Mouse (Mus musculus): ENCODE results near the gene Rassf1.

The Rassf1 gene

DNA sequence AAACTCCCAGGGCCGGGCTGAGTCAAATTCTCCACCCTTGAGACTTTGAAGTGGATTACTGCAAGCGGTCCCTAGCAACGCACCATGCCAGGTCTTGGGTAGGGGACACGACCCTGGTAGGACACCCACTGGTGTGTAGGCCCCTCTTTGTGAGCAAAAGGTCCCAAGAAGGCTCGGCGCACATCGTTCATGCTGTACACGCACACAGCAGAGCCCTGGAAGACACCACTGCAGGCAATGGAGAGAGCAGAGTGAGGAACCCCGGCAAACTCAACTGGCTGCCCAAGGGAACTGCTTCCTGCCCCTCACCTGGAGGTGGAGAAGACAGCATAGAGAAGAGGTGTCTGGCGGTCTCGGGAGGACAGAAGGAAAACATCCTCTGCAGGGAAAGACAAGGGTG, 49.9 kb downstream of the Rassf1 start:
- no peak for DNase-seq (ENCODE audit: inconsistent ontology term)

DNA sequence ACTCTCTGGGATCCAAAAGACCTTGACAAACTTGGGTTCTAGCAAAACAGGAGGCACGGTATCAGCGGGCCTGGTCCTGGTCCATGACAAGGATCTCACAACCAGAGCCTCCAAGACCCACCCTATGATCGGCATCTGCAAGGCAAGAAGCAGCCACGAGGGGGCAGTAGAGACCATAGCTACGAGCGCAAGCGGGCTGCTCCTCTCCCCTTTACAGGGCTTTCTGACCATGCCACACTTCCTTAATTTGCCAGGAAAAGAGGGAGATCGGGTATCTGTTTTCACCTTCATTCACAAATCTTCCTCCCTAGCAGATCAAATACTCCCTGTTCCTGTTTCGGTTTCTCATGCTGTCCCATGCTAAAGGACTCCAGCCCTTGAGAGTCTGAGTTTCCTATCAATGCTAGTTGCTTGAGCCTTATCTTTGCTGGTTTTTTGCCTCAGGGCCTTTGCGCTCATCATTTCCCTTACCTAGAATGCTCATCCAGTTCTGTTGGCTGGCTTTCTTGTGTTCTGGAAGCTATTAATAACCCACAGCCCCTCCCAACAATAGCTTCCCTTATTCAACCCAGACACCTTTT, 50.8 kb downstream of the Rassf1 start:
- DNase-seq (ENCODE audit: inconsistent ontology term): peak; percentile 81

DNA sequence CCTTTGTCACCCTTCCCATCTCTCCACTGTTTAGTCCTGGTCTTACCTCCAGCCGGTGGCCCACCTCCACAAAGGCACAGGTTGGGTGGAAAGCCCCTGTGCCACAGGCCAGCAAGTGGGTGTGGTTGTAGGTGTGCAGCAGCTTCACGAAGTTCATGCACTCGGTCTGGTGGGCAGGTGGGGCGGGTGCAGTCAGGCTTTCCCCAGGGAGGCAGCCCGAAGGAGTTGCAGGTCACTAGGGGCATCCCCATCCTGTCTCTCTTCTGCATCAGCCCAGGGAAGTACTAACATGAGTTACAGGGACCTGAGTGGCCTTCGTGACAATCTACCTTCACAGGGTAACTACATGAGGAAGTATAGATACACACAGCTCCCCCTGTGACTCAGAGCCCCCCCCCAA, 51.9 kb downstream of the Rassf1 start:
- no peak for DNase-seq (ENCODE audit: inconsistent ontology term)

DNA sequence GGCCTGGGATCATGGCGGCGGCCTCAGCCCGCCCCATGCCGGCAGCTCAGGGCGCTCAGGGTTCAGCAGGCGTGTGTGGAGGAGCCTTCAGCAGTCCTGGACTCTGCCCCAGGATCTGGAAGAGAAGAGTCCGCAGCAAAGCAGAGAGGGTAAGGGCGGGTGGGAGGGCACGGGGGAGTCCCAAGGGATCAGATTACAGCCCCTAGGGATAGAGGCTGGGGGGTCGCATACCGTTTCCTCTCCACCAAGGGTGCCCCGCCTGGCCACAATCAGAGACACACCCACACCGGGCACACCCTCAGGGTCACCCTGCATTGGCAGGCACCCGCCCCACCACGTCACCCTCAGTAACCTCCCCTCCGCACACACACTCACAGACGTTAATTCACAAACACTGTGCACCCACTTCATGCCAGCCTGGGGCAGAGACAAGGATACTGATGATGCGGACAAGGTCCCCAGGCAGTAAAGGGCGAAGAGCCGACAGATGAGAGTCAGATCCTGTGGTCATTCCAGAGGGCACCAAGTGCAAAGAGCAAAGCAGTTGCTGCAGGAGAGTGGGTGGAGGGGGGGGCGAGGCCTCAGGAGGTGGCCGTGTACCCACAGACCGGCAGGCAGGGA, 53.8 kb downstream of the Rassf1 start:
- DNase-seq (ENCODE audit: inconsistent ontology term): no peak

DNA sequence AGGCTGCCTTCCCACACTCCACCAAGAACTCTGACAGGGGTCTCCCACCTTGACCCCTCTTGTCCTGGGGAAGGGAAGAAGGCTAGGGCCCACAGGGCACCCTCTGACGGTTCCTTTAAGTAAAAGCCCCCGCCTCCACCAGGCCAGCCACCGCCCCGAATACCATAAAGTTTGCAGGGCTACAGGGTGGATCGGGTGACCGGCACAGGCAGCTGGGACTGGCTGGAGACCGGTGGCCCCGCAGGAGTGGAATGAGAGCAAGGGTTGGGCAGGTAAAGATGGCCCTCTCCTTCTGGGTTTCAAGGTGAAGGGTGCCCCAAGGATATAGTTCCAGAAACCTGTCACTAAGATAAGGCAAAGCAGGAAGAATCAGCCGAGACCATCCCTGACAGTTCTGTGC, 55.2 kb downstream of the Rassf1 start:
- peak; percentile 64 for DNase-seq (ENCODE audit: inconsistent ontology term)

DNA sequence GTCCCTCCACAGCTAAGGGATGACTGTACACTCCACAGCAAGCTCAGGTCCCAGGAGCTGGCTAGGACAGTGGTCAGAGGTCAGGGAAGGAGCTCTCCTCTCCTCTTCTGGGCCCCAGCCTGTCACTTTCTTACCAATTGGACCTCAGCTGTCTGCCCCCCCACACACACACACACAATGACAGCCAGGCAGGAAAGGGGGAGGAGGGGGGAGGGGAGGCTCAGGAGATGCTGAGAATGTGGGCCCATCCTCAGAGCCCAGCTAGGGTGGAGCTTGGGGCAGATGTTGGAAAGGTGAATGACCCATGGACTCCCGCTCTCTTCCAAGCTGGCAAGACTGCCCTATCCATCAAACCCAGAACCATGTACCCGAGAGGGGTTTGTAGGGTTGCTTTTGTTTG, 55.7 kb downstream of the Rassf1 start:
- no peak for DNase-seq (ENCODE audit: inconsistent ontology term)

DNA sequence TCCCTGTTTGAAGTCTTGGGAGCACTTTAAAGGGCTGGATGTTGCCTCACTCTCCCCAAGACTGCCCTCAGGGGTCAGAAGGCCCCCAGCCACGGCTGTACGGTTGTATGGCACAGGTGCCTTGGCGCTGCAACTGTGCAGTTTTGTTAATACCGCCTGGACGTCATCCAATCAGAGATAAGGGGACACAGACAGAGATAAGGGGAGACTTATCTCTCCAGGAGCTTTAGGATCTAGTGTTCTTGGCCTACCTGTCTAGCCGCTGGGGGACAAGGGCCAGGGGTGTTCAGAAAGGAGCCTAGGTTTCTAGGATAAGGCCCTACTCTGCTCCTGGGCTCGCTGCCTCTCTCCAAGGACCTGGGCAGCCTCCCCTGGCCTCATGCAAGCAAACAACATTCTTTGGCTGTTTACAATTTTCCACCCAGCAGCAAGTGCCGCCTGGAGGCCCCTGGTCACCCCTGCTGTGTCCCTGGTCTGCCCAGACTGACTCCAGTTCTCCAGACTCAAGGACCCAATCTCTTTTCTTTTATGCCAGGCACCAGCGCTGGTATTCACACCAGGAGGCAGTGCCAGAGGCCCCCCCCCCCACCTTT, 56.4 kb downstream of the Rassf1 start:
- DNase-seq (ENCODE audit: inconsistent ontology term): no peak

DNA sequence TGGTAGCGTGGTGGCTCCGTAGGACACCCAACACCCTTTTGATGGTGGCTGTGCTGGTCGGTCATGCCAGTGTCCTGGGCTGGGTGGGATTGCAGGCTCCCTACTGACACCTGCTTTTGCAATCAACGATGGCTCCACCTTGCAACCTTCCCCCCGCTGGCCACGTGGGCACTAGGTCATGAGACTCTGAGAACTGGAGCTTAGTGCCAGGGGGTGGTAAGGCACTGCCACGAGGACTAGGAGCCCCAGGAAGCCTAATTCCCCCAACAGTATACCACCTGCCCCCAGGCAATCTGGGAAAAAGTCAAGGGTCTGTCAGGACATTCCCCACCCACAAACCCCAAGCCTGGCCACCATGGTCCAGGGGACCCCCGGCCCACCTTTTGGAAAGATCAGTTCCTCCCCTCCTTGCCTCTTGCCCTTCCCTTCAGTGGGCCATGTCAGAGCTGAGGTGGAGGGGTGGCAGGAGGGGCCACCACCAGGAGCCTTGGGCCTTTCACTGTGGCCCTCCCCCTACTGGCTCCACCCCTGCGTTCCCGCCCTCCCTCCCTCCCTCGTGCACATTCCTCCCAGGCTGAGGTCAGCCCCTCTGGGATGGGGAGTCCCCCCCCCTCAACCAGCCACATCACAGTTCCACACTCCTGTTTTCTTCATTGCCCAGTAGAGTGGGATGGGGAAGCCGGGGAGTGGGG, 57.5 kb downstream of the Rassf1 start, which contains the start of gene Sema3b:
Sema3b (minus strand) TSS at position 489 of the 692 bp plus-strand sequence.
- peak; percentile 82 for DNase-seq (ENCODE audit: inconsistent ontology term)

DNA sequence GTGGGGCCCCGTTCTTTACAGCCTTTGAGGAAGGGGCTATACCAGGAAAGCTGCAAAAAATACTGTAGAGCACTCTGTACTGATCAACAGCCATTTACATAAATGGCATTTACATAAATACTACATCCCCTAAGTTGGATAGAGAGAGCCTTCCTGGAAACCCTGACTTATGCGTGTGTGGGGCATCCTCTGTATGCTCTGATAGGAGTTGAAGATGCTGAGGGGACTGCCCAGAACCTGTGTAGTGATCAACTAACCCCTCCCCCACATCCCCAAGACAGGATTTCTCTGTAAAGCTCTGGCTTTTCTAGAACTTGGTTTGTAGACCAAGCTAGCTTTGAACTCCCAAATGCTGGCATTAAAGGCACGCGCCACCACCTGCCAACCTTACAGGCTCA, 58.1 kb downstream of the Rassf1 start:
- DNase-seq (ENCODE audit: inconsistent ontology term): no peak

DNA sequence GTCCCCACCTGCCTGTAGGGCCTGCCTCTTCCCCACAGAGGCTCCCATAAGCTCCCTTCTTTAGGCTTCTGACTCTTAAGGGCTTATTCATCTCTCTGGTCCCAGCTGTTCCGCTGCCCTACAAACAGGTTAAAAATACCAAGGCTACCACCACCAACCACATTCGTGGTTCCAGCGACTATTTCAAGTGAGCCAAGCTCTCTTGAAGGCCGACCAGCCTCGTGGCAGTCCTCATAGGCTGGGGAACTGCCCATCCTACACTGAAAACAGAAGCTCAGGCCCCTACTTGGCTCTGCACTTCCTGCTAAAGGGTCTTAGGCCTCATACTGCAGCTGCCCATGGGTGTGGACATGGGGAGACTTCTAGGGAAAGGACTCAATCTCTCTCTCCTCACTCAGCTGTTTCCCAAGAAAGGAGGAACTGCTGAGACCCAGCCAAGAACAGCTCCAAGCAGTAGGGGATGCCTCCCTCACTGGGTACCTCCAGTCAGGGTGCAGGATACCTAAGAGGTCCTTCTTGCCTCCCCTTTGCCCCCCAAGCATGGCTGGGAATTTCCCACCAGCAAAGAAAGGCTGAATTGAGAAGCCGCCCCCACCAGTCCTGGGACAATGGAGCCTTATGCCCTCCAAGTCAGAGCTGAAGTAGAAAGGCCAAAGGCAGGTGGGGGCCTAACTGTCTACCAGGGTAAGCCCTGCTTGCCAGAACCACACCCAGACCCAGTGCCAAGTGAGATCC, 60.3 kb downstream of the Rassf1 start:
- DNase-seq (ENCODE audit: inconsistent ontology term): no peak

Data from Muller cell, postnatal 12 days (primary cell).